8 mouse cellular contexts compared by ENCODE assay signal in the genomic region with DNA sequence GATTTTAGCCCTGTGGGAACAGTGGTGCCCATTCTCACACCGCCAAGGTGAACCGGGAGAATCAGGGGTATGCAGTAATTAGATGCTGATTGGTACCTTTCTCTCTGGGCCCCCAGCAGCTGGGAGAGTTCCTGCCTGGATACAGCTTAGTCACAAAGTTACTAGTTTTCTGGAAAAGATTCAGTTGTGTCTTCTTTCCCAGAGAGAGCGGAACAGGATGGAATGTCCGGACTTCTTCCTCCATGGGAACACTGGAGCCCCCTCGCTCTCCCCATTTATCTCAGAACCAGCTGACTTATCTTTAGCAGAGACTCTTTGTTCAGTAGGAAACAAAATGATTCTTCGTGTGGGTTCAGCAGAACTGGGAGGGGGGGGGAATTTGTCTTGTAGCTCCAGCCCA. TPM values are rescaled to one million over a fixed set of nuclear protein-coding genes. Genes with fewer than 3 reads are reported as not detected.
A peak's percentile ranks its signal among the peaks of the same experiment; 100 is the strongest.
DNase-seq lines count a peak whose midpoint lies in the region; ATAC-seq and TF ChIP-seq lines count a peak whose summit lies in the region.

No protein-coding gene starts in this region.

- peak overlapping the region; percentile 94 for H3K4me2 ChIP-seq in lung, embryonic 14.5 days
- H3K4me2 ChIP-seq in embryonic facial prominence, embryonic 12.5 days (replicated peaks) = peak overlapping the region; percentile 80
- peak overlapping the region; percentile 95 for H3K4me2 ChIP-seq in intestine, postnatal 0 days (replicated peaks; ENCODE audit: low read depth)

- WGBS in lung, embryonic 14.5 days = 6% methylated on average over 6 of the region's 6 CpGs
- WGBS in embryonic facial prominence, embryonic 12.5 days = 10% methylated on average over 6 of the region's 6 CpGs
- 18% methylated on average over 6 of the region's 6 CpGs for WGBS in intestine, postnatal 0 days
- WGBS in olfactory bulb, adult 2 months = 11% methylated on average over 6 of the region's 6 CpGs

- H3K9ac ChIP-seq in lung, embryonic 14.5 days = peak overlapping the region; percentile 69
- peak overlapping the region; percentile 68 for H3K9ac ChIP-seq in embryonic facial prominence, embryonic 12.5 days
- peak overlapping the region; percentile 73 for H3K9ac ChIP-seq in intestine, postnatal 0 days (ENCODE audit: low read depth, low read length)

- no peak for TF ChIP-seq POLR2A in olfactory bulb, adult 2 months (IDR thresholded peaks at IDR 0.05; ENCODE audit: insufficient read depth, low read depth, low read length)

- ATAC-seq in lung, embryonic 14.5 days (ENCODE audit: insufficient read depth) = no peak; the same call in 1 of the 2 replicates
- no peak for ATAC-seq in embryonic facial prominence, embryonic 12.5 days (ENCODE audit: insufficient number of reproducible peaks, insufficient read depth, low FRiP score, low TSS enrichment)
- ATAC-seq in intestine, postnatal 0 days = no peak

- H3K27ac ChIP-seq in lung, embryonic 14.5 days (ENCODE audit: low read depth) = peak overlapping the region; percentile 15; the same call in 1 of the 2 replicates
- no peak overlapping the region for H3K27ac ChIP-seq in embryonic facial prominence, embryonic 12.5 days
- no peak overlapping the region for H3K27ac ChIP-seq in intestine, postnatal 0 days (ENCODE audit: low read depth, low read length)
- H3K27ac ChIP-seq in olfactory bulb, adult 2 months (ENCODE audit: insufficient read depth, low read depth, low read length) = no peak overlapping the region

- H3K4me1 ChIP-seq in lung, embryonic 14.5 days (ENCODE audit: insufficient read depth) = peaks cover 8% of the 10 kb centered on the region; the same call in 1 of the 2 replicates
- H3K4me1 ChIP-seq in embryonic facial prominence, embryonic 12.5 days = peaks cover 11% of the 10 kb centered on the region; the same call in 1 of the 2 replicates
- H3K4me1 ChIP-seq in intestine, postnatal 0 days (replicated peaks; ENCODE audit: control insufficient read depth, insufficient read depth, low read length) = no peaks in the 10 kb centered on the region
- H3K4me1 ChIP-seq in olfactory bulb, adult 2 months (ENCODE audit: control insufficient read depth, insufficient read depth, low read length) = peaks cover 10% of the 10 kb centered on the region

- peak; percentile 58 for DNase-seq in lung, embryonic 14.5 days
- no peak for DNase-seq in lung, postnatal 4 days
- no peak for DNase-seq in embryo, embryonic 10 days (ENCODE audit: low spot score)
- DNase-seq in left cerebral cortex, postnatal 10 days (ENCODE audit: extremely low spot score in 1 of 2, low spot score in 2 of 2) = no peak
- DNase-seq in cerebellum, adult 11 months = no peak

- H3K4me3 ChIP-seq in lung, embryonic 14.5 days (ENCODE audit: low read depth, low read length) = peak overlapping the region; percentile 70
- peak overlapping the region; percentile 62 for H3K4me3 ChIP-seq in embryonic facial prominence, embryonic 12.5 days
- peak overlapping the region; percentile 81 for H3K4me3 ChIP-seq in intestine, postnatal 0 days (ENCODE audit: low read depth, low read length)
- H3K4me3 ChIP-seq in olfactory bulb, adult 2 months (ENCODE audit: insufficient read depth, low read depth, low read length) = peak overlapping the region; percentile 91

- intact Hi-C loops in left cerebral cortex, postnatal 10 days (cut with DNase I) = no loop called here

- no peaks in the 10 kb centered on the region for H3K36me3 ChIP-seq in lung, embryonic 14.5 days (ENCODE audit: insufficient read depth)
- H3K36me3 ChIP-seq in embryonic facial prominence, embryonic 12.5 days = no peaks in the 10 kb centered on the region
- H3K36me3 ChIP-seq in intestine, postnatal 0 days (ENCODE audit: control insufficient read depth, insufficient read depth) = no peaks in the 10 kb centered on the region

- no peak for TF ChIP-seq CTCF in lung, embryonic 14.5 days (IDR thresholded peaks at IDR 0.05; ENCODE audit: low read depth)
- no peak for TF ChIP-seq CTCF in intestine, postnatal 0 days (IDR thresholded peaks at IDR 0.05; ENCODE audit: low read depth)
- TF ChIP-seq CTCF in olfactory bulb, adult 2 months (IDR thresholded peaks at IDR 0.05; ENCODE audit: insufficient read depth, low read depth, low read length) = no peak

- peaks cover 6% of the 10 kb centered on the region; the same call in 1 of the 2 replicates for H3K27me3 ChIP-seq in lung, embryonic 14.5 days (ENCODE audit: insufficient read depth, low read length)
- H3K27me3 ChIP-seq in embryonic facial prominence, embryonic 12.5 days = peaks cover 11% of the 10 kb centered on the region
- H3K27me3 ChIP-seq in intestine, postnatal 0 days (replicated peaks; ENCODE audit: control insufficient read depth, insufficient read depth, low read length) = no peaks in the 10 kb centered on the region

- H3K9me3 ChIP-seq in lung, embryonic 14.5 days (ENCODE audit: low read depth, low read length) = no peaks in the 10 kb centered on the region
- H3K9me3 ChIP-seq in embryonic facial prominence, embryonic 12.5 days = no peaks in the 10 kb centered on the region
- H3K9me3 ChIP-seq in intestine, postnatal 0 days (ENCODE audit: control insufficient read depth) = no peaks in the 10 kb centered on the region

RNA-seq across cellular contexts. Expression of a gene that starts 0.7 kb away (rescaled TPM):
- 11.5 and 11.8 TPM in 2 replicates for polyA plus RNA-seq in lung, embryonic 14.5 days (2014; fragmentation: Nextera tagmentation; extraction: Ambion mirVana)
- polyA plus RNA-seq in embryonic facial prominence, embryonic 12.5 days (2016; fragmentation: Nextera tagmentation; extraction: Ambion mirVana) = 11.0 and 12.5 TPM in 2 replicates
- polyA plus RNA-seq in intestine, postnatal 0 days (2015; fragmentation: Nextera tagmentation; extraction: Ambion mirVana) = 7.3 and 7.4 TPM in 2 replicates
- polyA plus RNA-seq in olfactory bulb, adult 2 months (2012; ENCODE audit: insufficient read depth, insufficient read length, low replicate concordance, missing spikeins) = not detected in 2 replicates
- 1 to 10 TPM; 7.3 to 8.2 TPM for total RNA-seq in left cerebral cortex, postnatal 10 days (2021)

RNA-seq across cellular contexts. Expression of a gene that starts 22.4 kb away (rescaled TPM):
- polyA plus RNA-seq in lung, embryonic 14.5 days (2014; fragmentation: Nextera tagmentation; extraction: Ambion mirVana) = 201 and 204 TPM in 2 replicates
- 85.9 and 130 TPM in 2 replicates for polyA plus RNA-seq in embryonic facial prominence, embryonic 12.5 days (2016; fragmentation: Nextera tagmentation; extraction: Ambion mirVana)
- polyA plus RNA-seq in intestine, postnatal 0 days (2015; fragmentation: Nextera tagmentation; extraction: Ambion mirVana) = 166 and 169 TPM in 2 replicates
- polyA plus RNA-seq in olfactory bulb, adult 2 months (2012; ENCODE audit: insufficient read depth, insufficient read length, low replicate concordance, missing spikeins) = not detected in 2 replicates
- 100 to 1,000 TPM in 1 of 2 experiments, 10 to 100 TPM in 1; 96.5 to 100 TPM for total RNA-seq in left cerebral cortex, postnatal 10 days (2021)

RNA-seq across cellular contexts. Expression of a gene that starts 47.4 kb away (rescaled TPM):
- 142 and 155 TPM in 2 replicates for polyA plus RNA-seq in lung, embryonic 14.5 days (2014; fragmentation: Nextera tagmentation; extraction: Ambion mirVana)
- polyA plus RNA-seq in embryonic facial prominence, embryonic 12.5 days (2016; fragmentation: Nextera tagmentation; extraction: Ambion mirVana) = 154 TPM in 2 replicates
- 37.1 and 41.2 TPM in 2 replicates for polyA plus RNA-seq in intestine, postnatal 0 days (2015; fragmentation: Nextera tagmentation; extraction: Ambion mirVana)
- not detected in 2 replicates for polyA plus RNA-seq in olfactory bulb, adult 2 months (2012; ENCODE audit: insufficient read depth, insufficient read length, low replicate concordance, missing spikeins)
- total RNA-seq in left cerebral cortex, postnatal 10 days (2021) = 100 to 1,000 TPM in 1 of 2 experiments, 10 to 100 TPM in 1; 94.5 to 114 TPM

RNA-seq across cellular contexts. Expression of a gene that starts 47.9 kb away (rescaled TPM):
- not detected in 2 replicates for polyA plus RNA-seq in lung, embryonic 14.5 days (2014; fragmentation: Nextera tagmentation; extraction: Ambion mirVana)
- 0.31 TPM in 1 of 2 replicates, not detected in the other for polyA plus RNA-seq in embryonic facial prominence, embryonic 12.5 days (2016; fragmentation: Nextera tagmentation; extraction: Ambion mirVana)
- polyA plus RNA-seq in intestine, postnatal 0 days (2015; fragmentation: Nextera tagmentation; extraction: Ambion mirVana) = not detected in 2 replicates
- polyA plus RNA-seq in olfactory bulb, adult 2 months (2012; ENCODE audit: insufficient read depth, insufficient read length, low replicate concordance, missing spikeins) = not detected in 2 replicates
- 1 to 10 TPM; 4.4 to 9.0 TPM for total RNA-seq in left cerebral cortex, postnatal 10 days (2021)

Comparison
In these comparisons a context has a peak if more than half of its experiments do, and no peak if none do; other contexts are left out.
1. RNA of a gene that starts 47.4 kb away (polyA plus RNA-seq): 142 to 155 TPM in lung, embryonic 14.5 days, 154 TPM in embryonic facial prominence, embryonic 12.5 days and 37.1 to 41.2 TPM in intestine, postnatal 0 days; not detected in olfactory bulb, adult 2 months; every median in the first group is over 10 times any median in the second.
2. Peak in every context shown above with its lines, with median percentiles within 50 percentile points of each other: H3K4me2 ChIP-seq, H3K4me3 ChIP-seq and H3K9ac ChIP-seq.